Mouse (Mus musculus) C2C12 (cell line): ENCODE measurements at regions not wholly inside any gene's neighbourhood (a gene's known extent, or its start where the extent isn't known, plus 50 kb on each side); places are given as distances from the start of the nearest gene placed in this dataset.

ENCODE experiments used
- H3K27me3 ChIP-seq: one replicate; pipeline ENCODE4 v1.6.1; 2011; ENCODE audit not compliant: control insufficient read depth, insufficient read depth, insufficient read length
- H3K36me3 ChIP-seq: one replicate; pipeline ENCODE4 v1.6.1; 2011; ENCODE audit not compliant: control insufficient read depth, insufficient read depth
- H3K4me3 ChIP-seq: one replicate; pipeline ENCODE4 v1.5.1; 2011; ENCODE audit warnings: mild to moderate bottlenecking, control low read depth; ENCODE audit not compliant: poor library complexity, insufficient read depth, severe bottlenecking
- H3K79me2 ChIP-seq: one replicate; pipeline ENCODE4 v1.6.1; 2011; ENCODE audit not compliant: control insufficient read depth, insufficient read depth
- H3K79me3 ChIP-seq: one replicate; pipeline ENCODE4 v1.6.1; 2011; ENCODE audit warnings: low read depth, control low read depth
- H3ac ChIP-seq: one replicate; pipeline ENCODE3; 2011; ENCODE audit warnings: low read depth; ENCODE audit not compliant: control insufficient read depth, insufficient read length
- CEBPB ChIP-seq: IDR thresholded peaks from one replicate; pipeline ENCODE4 v1.6.1; 2011; ENCODE audit warnings: low read depth, mild to moderate bottlenecking, control low read depth, moderate library complexity
- CTCF ChIP-seq: IDR thresholded peaks from one replicate; pipeline ENCODE4 v1.5.1; 2011; ENCODE audit not compliant: control insufficient read depth, insufficient read depth, insufficient read length
- FOSL1 ChIP-seq: IDR thresholded peaks from one replicate; pipeline ENCODE4 v1.8.0; 2011; ENCODE audit warnings: mild to moderate bottlenecking, low read length; ENCODE audit not compliant: poor library complexity, insufficient read depth, severe bottlenecking
- MAX ChIP-seq: IDR thresholded peaks from one replicate; pipeline ENCODE4 v1.6.1; 2011; ENCODE audit warnings: mild to moderate bottlenecking, control low read depth
- MYOD1 ChIP-seq: IDR thresholded peaks from one replicate; pipeline ENCODE4 v1.6.1; 2011; ENCODE audit warnings: low read depth; ENCODE audit not compliant: control insufficient read depth, insufficient read length
- MYOG ChIP-seq: IDR thresholded peaks from one replicate; pipeline ENCODE4 v1.6.1; 2011; ENCODE audit not compliant: control insufficient read depth, insufficient read length; ENCODE audit errors: extremely low read depth
- USF1 ChIP-seq: IDR thresholded peaks from one replicate; pipeline ENCODE4 v1.6.1; 2011; ENCODE audit warnings: low read depth, mild to moderate bottlenecking, control low read depth, moderate library complexity

GRCm38 (mm10) chr17:85889746-85890532 lies 201.9 kb upstream of the Six2 start:
- Histone ChIP-seq H3K27me3 (no peaks in the 10 kb centered on the region), H3K36me3 (no peaks in the 10 kb centered on the region), H3ac (no peak overlapping the region), H3K79me2 (no peaks in the 10 kb centered on the region), H3K4me3 (no peak overlapping the region), H3K79me3 (no peaks in the 10 kb centered on the region)
- TF ChIP-seq USF1 (no peak), MAX (no peak), CTCF (no peak), MYOD1 (no peak), FOSL1 (no peak), CEBPB (no peak), MYOG (no peak)

- Histone ChIP-seq H3K36me3 (no peaks in the 10 kb centered on the region), H3K79me3 (no peaks in the 10 kb centered on the region), H3ac (no peak overlapping the region), H3K79me2 (no peaks in the 10 kb centered on the region), H3K4me3 (no peak overlapping the region), H3K27me3 (no peaks in the 10 kb centered on the region)
- no peak for TF ChIP-seq MYOG
- TF ChIP-seq CEBPB = no peak
- no peak for TF ChIP-seq CTCF
- TF ChIP-seq FOSL1 = no peak
- no peak for TF ChIP-seq MAX
- no peak for TF ChIP-seq MYOD1
- TF ChIP-seq USF1 = no peak
These were observed 200.7 kb upstream of the Six2 start for GRCm38 (mm10) chr17:85888568-85889398.

- no peak overlapping the region for H3ac ChIP-seq
- peaks cover 4% of the 10 kb centered on the region for H3K27me3 ChIP-seq
- no peak overlapping the region for H3K4me3 ChIP-seq
- no peaks in the 10 kb centered on the region for H3K79me3 ChIP-seq
- H3K36me3 ChIP-seq = no peaks in the 10 kb centered on the region
- no peak for TF ChIP-seq CEBPB
- no peak for TF ChIP-seq USF1
- no peak for TF ChIP-seq MYOD1
- TF ChIP-seq FOSL1 = no peak
- no peak for TF ChIP-seq CTCF
- TF ChIP-seq MAX = no peak
- no peak for TF ChIP-seq MYOG
- no peaks in the 10 kb centered on the region for H3K79me2 ChIP-seq
These were observed 198.6 kb upstream of the Six2 start for GRCm38 (mm10) chr17:85886675-85887074.

GRCm38 (mm10) chr17:85886237-85886636 lies 198.2 kb upstream of the Six2 start:
- H3K4me3 ChIP-seq = no peak overlapping the region
- H3K79me2 ChIP-seq = no peaks in the 10 kb centered on the region
- TF ChIP-seq FOSL1 (no peak), USF1 (no peak), MYOG (no peak), MAX (no peak), CEBPB (no peak)
- no peaks in the 10 kb centered on the region for H3K36me3 ChIP-seq
- no peaks in the 10 kb centered on the region for H3K79me3 ChIP-seq
- H3K27me3 ChIP-seq = peaks cover 4% of the 10 kb centered on the region
- no peak overlapping the region for H3ac ChIP-seq

GRCm38 (mm10) chr17:85881636-85882170 lies 193.6 kb upstream of the Six2 start:
- Histone ChIP-seq H3ac (no peak overlapping the region), H3K27me3 (peaks cover 4% of the 10 kb centered on the region), H3K79me3 (no peaks in the 10 kb centered on the region), H3K4me3 (no peak overlapping the region), H3K79me2 (no peaks in the 10 kb centered on the region), H3K36me3 (no peaks in the 10 kb centered on the region)
- TF ChIP-seq CEBPB (no peak), CTCF (no peak), MYOD1 (no peak), MAX (no peak), USF1 (no peak), MYOG (no peak), FOSL1 (no peak)
